Mouse (Mus musculus): ENCODE measurements at regions not wholly inside any gene's neighbourhood (a gene's known extent, or its start where the extent isn't known, plus 50 kb on each side); places are given as distances from the start of the nearest gene placed in this dataset. TPM values are rescaled to one million over a fixed set of nuclear protein-coding genes. Genes with fewer than 3 reads are reported as not detected.

- WGBS, result 68% methylated on average over 4 of the region's 4 CpGs
- H3K9ac ChIP-seq (ENCODE audit: low read length), result no peak overlapping the region
- H3K4me1 ChIP-seq (replicated peaks; ENCODE audit: control insufficient read depth, insufficient read depth, low read length), result peaks cover 2% of the 10 kb centered on the region; the same call in 1 of the 2 replicates
- no peaks in the 10 kb centered on the region for H3K27me3 ChIP-seq (ENCODE audit: control insufficient read depth, insufficient read depth, low read depth, low read length)
- no peak overlapping the region for H3K4me2 ChIP-seq (ENCODE audit: low read depth, low read length)
- H3K4me3 ChIP-seq (ENCODE audit: low read length), result no peak overlapping the region
- no peaks in the 10 kb centered on the region for H3K36me3 ChIP-seq (ENCODE audit: control insufficient read depth, insufficient read depth, low read length)
- no peak overlapping the region for H3K27ac ChIP-seq (ENCODE audit: low read length)
- H3K9me3 ChIP-seq (ENCODE audit: control insufficient read depth, low read length), result no peaks in the 10 kb centered on the region
- no peak for ATAC-seq (ENCODE audit: low read depth)
Observed at GRCm38 (mm10) chr1:64190705-64191104, 68.6 kb upstream of the Klf7 start.

GRCm38 (mm10) chr1:64190097-64190496 lies 68.0 kb upstream of the Klf7 start:
- Histone ChIP-seq H3K4me1 (replicated peaks; ENCODE audit: control insufficient read depth, insufficient read depth, low read length) (peaks cover 2% of the 10 kb centered on the region; the same call in 1 of the 2 replicates), H3K9me3 (ENCODE audit: control insufficient read depth, low read length) (no peaks in the 10 kb centered on the region), H3K9ac (ENCODE audit: low read length) (no peak overlapping the region), H3K27ac (ENCODE audit: low read length) (no peak overlapping the region), H3K27me3 (ENCODE audit: control insufficient read depth, insufficient read depth, low read depth, low read length) (no peaks in the 10 kb centered on the region), H3K4me3 (ENCODE audit: low read length) (no peak overlapping the region), H3K4me2 (ENCODE audit: low read depth, low read length) (no peak overlapping the region), H3K36me3 (ENCODE audit: control insufficient read depth, insufficient read depth, low read length) (no peaks in the 10 kb centered on the region)
- WGBS, result 31% methylated on average over 5 of the region's 5 CpGs
- no peak for ATAC-seq (ENCODE audit: low read depth)

GRCm38 (mm10) chr1:64189471-64189870 lies 67.4 kb upstream of the Klf7 start:
- H3K27me3 ChIP-seq (ENCODE audit: control insufficient read depth, insufficient read depth, low read depth, low read length), result no peaks in the 10 kb centered on the region
- 0 out of 2 replicates have a peak, but pooled peaks have one; percentile 47 for ATAC-seq (ENCODE audit: low read depth)
- 0 out of 2 replicates have a peak, but pooled peaks cover 2% of the 10 kb centered on the region for H3K4me1 ChIP-seq (replicated peaks; ENCODE audit: control insufficient read depth, insufficient read depth, low read length)
- no peaks in the 10 kb centered on the region for H3K36me3 ChIP-seq (ENCODE audit: control insufficient read depth, insufficient read depth, low read length)
- no peak overlapping the region for H3K27ac ChIP-seq (ENCODE audit: low read length)
- H3K9me3 ChIP-seq (ENCODE audit: control insufficient read depth, low read length), result no peaks in the 10 kb centered on the region
- no peak overlapping the region for H3K9ac ChIP-seq (ENCODE audit: low read length)
- no peak overlapping the region for H3K4me2 ChIP-seq (ENCODE audit: low read depth, low read length)
- no peak overlapping the region for H3K4me3 ChIP-seq (ENCODE audit: low read length)
- 32% methylated on average over 6 of the region's 6 CpGs for WGBS

GRCm38 (mm10) chr1:64187796-64188513 lies 65.9 kb upstream of the Klf7 start:
- H3K4me1 ChIP-seq (replicated peaks; ENCODE audit: control insufficient read depth, insufficient read depth, low read length), result 0 out of 2 replicates have a peak, but pooled peaks cover 2% of the 10 kb centered on the region
- no peak overlapping the region for H3K4me3 ChIP-seq (ENCODE audit: low read length)
- H3K9ac ChIP-seq (ENCODE audit: low read length), result no peak overlapping the region
- no peaks in the 10 kb centered on the region for H3K36me3 ChIP-seq (ENCODE audit: control insufficient read depth, insufficient read depth, low read length)
- H3K9me3 ChIP-seq (ENCODE audit: control insufficient read depth, low read length), result no peaks in the 10 kb centered on the region
- H3K4me2 ChIP-seq (ENCODE audit: low read depth, low read length), result no peak overlapping the region
- ATAC-seq (ENCODE audit: low read depth), result no peak
- 68% methylated on average over 11 of the region's 11 CpGs for WGBS
- no peaks in the 10 kb centered on the region for H3K27me3 ChIP-seq (ENCODE audit: control insufficient read depth, insufficient read depth, low read depth, low read length)
- no peak overlapping the region for H3K27ac ChIP-seq (ENCODE audit: low read length)

- no peaks in the 10 kb centered on the region for H3K4me1 ChIP-seq (replicated peaks; ENCODE audit: control insufficient read depth, insufficient read depth, low read length)
- no peak overlapping the region for H3K27ac ChIP-seq (ENCODE audit: low read length)
- H3K36me3 ChIP-seq (ENCODE audit: control insufficient read depth, insufficient read depth, low read length), result no peaks in the 10 kb centered on the region
- no peak for ATAC-seq (ENCODE audit: low read depth)
- no peak overlapping the region for H3K4me3 ChIP-seq (ENCODE audit: low read length)
- whole genome bisulfite sequencing, result 31% methylated on average over 4 of the region's 4 CpGs
- 0 out of 2 replicates have a peak, but pooled peaks cover 2% of the 10 kb centered on the region for H3K9me3 ChIP-seq (ENCODE audit: control insufficient read depth, low read length)
- H3K9ac ChIP-seq (ENCODE audit: low read length), result no peak overlapping the region
- H3K27me3 ChIP-seq (ENCODE audit: control insufficient read depth, insufficient read depth, low read depth, low read length), result no peaks in the 10 kb centered on the region
- no peak overlapping the region for H3K4me2 ChIP-seq (ENCODE audit: low read depth, low read length)
Observed at GRCm38 (mm10) chr1:64173708-64174107, 51.6 kb upstream of the Klf7 start.

- Histone ChIP-seq H3K4me1 (replicated peaks; ENCODE audit: control insufficient read depth, insufficient read depth, low read length) (no peaks in the 10 kb centered on the region), H3K9ac (ENCODE audit: low read length) (no peak overlapping the region), H3K4me2 (ENCODE audit: low read depth, low read length) (no peak overlapping the region), H3K4me3 (ENCODE audit: low read length) (no peak overlapping the region), H3K27ac (ENCODE audit: low read length) (no peak overlapping the region), H3K9me3 (ENCODE audit: control insufficient read depth, low read length) (no peaks in the 10 kb centered on the region), H3K27me3 (ENCODE audit: control insufficient read depth, insufficient read depth, low read depth, low read length) (no peaks in the 10 kb centered on the region), H3K36me3 (ENCODE audit: control insufficient read depth, insufficient read depth, low read length) (no peaks in the 10 kb centered on the region)
- 66% methylated on average over 2 of the region's 2 CpGs for WGBS
- no peak for ATAC-seq (ENCODE audit: low read depth)
Observed at GRCm38 (mm10) chr1:64172122-64172521, 50.0 kb upstream of the Klf7 start.

Small RNA genes lying in the stretch of these regions (microRNA-seq; reads per million reads assigned to microRNA genes)
- not detected for gene Gm25748

Measured in lung, embryonic 16.5 days (tissue).